Mouse (Mus musculus) macrophage (primary cell): ENCODE results near the gene Naa50. TPM values are rescaled to one million over a fixed set of nuclear protein-coding genes. Genes with fewer than 3 reads are reported as not detected.

Experiments
- H3K27ac ChIP-seq: fragments of 350-480 bp; formaldehyde crosslinking; 2 replicates; pipeline ENCODE4 v1.9.0; 2021
- H3K36me3 ChIP-seq: fragments of 350-480 bp; formaldehyde crosslinking; 2 replicates; pipeline ENCODE4 v1.9.0; 2021; ENCODE audit errors: inconsistent target
- H3K4me3 ChIP-seq: fragments of 350-480 bp; formaldehyde crosslinking; 2 replicates; pipeline ENCODE4 v1.9.0; 2021; ENCODE audit errors: inconsistent target
- H3K79me2 ChIP-seq: fragments of 350-480 bp; formaldehyde crosslinking; 2 replicates; pipeline ENCODE4 v1.9.0; 2021; ENCODE audit errors: inconsistent target
- WGBS: methylation state at CpG from one replicate; pipeline ENCODE4 v1.1.7; 2026; ENCODE audit warnings: inconsistent platforms; ENCODE audit not compliant: missing documents; 5-methylcytosine and 5-hydroxymethylcytosine counted together
- polyA plus RNA-seq: library from polyadenylated mRNA; stranded (reverse); fragments of 250-400 nt; gene quantifications from 3 replicates; pipeline ENCODE4 v1.2.4, GENCODE M21; 2018; ENCODE audit warnings: inconsistent platforms

Naa50 gene
- polyA plus RNA-seq, 1 experiment from 2014 or later = 101 TPM

- 91% methylated on average over 2 of the region's 2 CpGs for WGBS
- Histone ChIP-seq H3K4me3 (no peak overlapping the region), H3K27ac (peak overlapping the region; percentile 96), H3K79me2 (peaks cover 99% of the 10 kb centered on the region), H3K36me3 (no peaks in the 10 kb centered on the region)
Observed at GRCm38 (mm10) chr16:44125436-44125835, 14.2 kb upstream of the Naa50 start.

- 24% methylated on average over 4 of the region's 4 CpGs for WGBS
- Histone ChIP-seq H3K27ac (peak overlapping the region; percentile 96), H3K36me3 (no peaks in the 10 kb centered on the region), H3K79me2 (peaks cover 100% of the 10 kb centered on the region), H3K4me3 (no peak overlapping the region)
Observed at GRCm38 (mm10) chr16:44126437-44126836, 13.2 kb upstream of the Naa50 start.

GRCm38 (mm10) chr16:44132300-44132699 is 7.3 kb upstream of the Naa50 start:
- Histone ChIP-seq H3K79me2 (peaks cover 100% of the 10 kb centered on the region), H3K36me3 (no peaks in the 10 kb centered on the region), H3K27ac (peak overlapping the region; percentile 2; the same call in 1 of the 2 replicates), H3K4me3 (no peak overlapping the region)
- WGBS = 60% methylated on average over 4 of the region's 4 CpGs

- peaks cover 100% of the 10 kb centered on the region for H3K79me2 ChIP-seq
- no peak overlapping the region for H3K4me3 ChIP-seq
- no peak overlapping the region for H3K27ac ChIP-seq
- 74% methylated on average over 3 of the region's 3 CpGs for WGBS
- no peaks in the 10 kb centered on the region for H3K36me3 ChIP-seq
Observed at GRCm38 (mm10) chr16:44133187-44133586, 6.4 kb upstream of the Naa50 start.

DNA sequence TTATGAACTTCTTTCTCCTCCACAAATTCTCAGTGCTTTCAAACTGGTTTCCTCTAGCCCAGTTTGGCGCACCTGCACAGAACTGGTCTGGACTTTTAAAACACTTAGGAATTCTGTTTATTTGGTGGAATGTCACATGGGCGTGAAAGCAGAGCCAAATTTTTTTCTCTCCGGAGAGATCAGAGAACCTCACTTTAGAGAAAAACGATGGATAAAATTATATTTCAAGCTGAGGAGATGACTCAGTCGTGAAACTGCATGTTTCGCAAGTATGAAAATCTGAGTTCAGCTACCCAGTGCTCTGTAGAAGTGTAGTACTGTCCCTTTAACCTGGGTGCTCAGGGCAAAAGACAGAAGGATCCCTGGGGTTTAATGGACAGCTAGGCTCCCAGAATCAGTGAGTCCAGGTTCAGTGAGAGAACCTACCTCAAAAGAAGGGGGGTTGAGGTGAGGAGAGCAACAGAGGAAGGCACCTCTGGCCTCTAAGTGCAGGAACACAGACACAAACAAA is 3.1 kb upstream of the Naa50 start:
- Histone ChIP-seq H3K79me2 (peaks cover 84% of the 10 kb centered on the region), H3K4me3 (peak overlapping the region; percentile 100), H3K36me3 (no peaks in the 10 kb centered on the region), H3K27ac (peak overlapping the region; percentile 97)
- WGBS = 15% methylated on average over 6 of the region's 6 CpGs

DNA sequence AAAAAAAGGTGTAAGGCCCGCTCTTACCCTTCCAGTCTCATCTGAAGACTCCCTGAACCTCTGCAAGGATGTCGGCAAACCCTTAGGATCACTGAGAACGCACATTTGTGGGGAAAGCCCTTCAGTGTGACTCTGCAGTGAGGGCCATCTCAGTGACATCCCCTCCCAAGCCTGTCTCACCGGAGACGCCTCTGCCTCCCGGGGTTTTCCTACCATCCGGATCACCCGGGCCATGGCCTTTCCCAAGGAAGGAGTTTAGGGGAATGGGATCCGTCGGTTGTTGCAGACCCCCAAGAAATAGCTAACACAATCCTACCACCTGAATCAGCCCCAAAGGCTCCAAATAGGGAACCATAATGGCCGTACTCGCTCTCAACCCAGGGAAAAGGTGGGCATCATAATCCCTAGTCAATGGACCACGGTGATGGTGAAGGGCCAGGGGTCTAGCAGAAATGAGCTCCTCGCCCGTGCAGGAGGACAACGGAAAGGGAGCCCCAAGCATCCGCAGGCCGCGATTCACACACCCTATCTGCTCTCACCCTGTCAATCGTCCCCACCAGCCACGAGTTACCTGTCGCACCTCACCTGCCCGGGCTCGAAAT is 1.2 kb upstream of the Naa50 start:
- 1% methylated on average over 24 of the region's 24 CpGs for WGBS
- peak overlapping the region; percentile 100 for H3K4me3 ChIP-seq
- H3K27ac ChIP-seq = peak overlapping the region; percentile 97
- H3K36me3 ChIP-seq = no peaks in the 10 kb centered on the region
- peaks cover 84% of the 10 kb centered on the region for H3K79me2 ChIP-seq

DNA sequence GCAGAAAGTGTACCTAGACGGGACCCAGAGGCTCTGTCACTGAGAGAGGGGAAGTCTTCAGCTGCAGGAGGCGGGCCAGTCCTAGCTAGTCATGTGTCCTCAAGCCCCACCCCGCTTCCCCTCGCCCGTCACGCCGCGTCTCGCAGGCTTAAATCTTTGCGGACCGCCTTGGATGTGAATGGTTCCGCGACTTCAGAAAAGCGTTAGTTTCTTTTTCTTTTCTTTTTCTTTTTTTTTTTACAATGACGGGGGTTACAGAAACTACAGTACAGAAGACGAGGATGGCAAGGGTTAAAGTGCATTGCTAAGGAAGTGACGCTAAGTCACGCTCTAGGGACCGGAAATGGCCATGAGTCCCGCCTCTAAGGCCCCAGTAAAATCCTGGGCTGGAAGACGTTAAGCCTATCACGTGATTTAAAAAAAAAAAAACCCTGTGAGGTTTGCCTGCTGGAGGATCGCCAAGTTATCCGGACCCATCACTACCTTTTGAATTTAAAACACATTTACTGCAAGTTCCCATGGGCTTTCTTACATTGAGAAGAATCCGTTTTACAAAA is 573 bp upstream of the Naa50 start:
- Histone ChIP-seq H3K4me3 (peak overlapping the region; percentile 100), H3K27ac (peak overlapping the region; percentile 97), H3K79me2 (peaks cover 84% of the 10 kb centered on the region), H3K36me3 (no peaks in the 10 kb centered on the region)
- under 1% methylated on average over 24 of the region's 25 CpGs for WGBS

- H3K36me3 ChIP-seq = no peaks in the 10 kb centered on the region
- 2% methylated on average over 35 of the region's 44 CpGs for WGBS
- peak overlapping the region; percentile 72 for H3K27ac ChIP-seq
- H3K4me3 ChIP-seq = peak overlapping the region; percentile 52
- H3K79me2 ChIP-seq = peaks cover 84% of the 10 kb centered on the region
Observed at GRCm38 (mm10) chr16:44140186-44140787, 657 bp downstream of the Naa50 start.

- Histone ChIP-seq H3K36me3 (no peaks in the 10 kb centered on the region), H3K79me2 (peaks cover 84% of the 10 kb centered on the region), H3K4me3 (peak overlapping the region; percentile 52), H3K27ac (peak overlapping the region; percentile 72)
- 53% methylated on average over 6 of the region's 6 CpGs for WGBS
Observed at GRCm38 (mm10) chr16:44141483-44141882, 1.9 kb downstream of the Naa50 start.

- Histone ChIP-seq H3K79me2 (peaks cover 96% of the 10 kb centered on the region), H3K36me3 (no peaks in the 10 kb centered on the region), H3K4me3 (no peak overlapping the region), H3K27ac (no peak overlapping the region)
- WGBS = 100% methylated on average over 1 of the region's 1 CpGs
Observed at GRCm38 (mm10) chr16:44149002-44149767, 9.6 kb downstream of the Naa50 start.

DNA sequence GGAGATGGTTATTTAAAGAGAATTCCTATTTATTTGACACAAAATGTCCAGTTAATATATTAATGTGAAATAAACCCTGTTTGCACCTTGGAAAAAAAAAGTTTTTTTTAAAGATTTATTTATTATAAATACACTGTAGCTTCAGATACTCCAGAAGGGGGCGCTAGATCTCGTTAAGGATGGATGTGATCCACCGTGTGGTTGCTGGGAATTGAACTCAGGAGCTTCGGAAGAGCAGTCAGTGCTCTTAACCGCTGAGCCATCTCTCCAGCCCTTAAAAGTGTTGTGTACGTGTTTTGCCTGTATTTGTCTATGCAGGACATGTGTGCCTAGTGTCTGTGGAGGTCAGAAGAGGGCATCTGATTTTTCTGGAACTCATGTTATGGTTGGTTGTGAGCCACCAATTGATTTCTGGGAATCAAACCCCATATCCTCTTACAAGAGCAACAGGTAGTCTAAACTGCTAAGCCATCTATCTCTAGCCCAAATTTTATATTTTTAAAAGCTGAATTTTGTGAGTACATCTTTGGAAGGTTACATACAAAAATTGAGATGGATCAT is 14.9 kb downstream of the Naa50 start:
- 73% methylated on average over 6 of the region's 6 CpGs for WGBS
- no peak overlapping the region for H3K4me3 ChIP-seq
- H3K36me3 ChIP-seq = peaks cover 19% of the 10 kb centered on the region
- no peak overlapping the region for H3K27ac ChIP-seq
- H3K79me2 ChIP-seq = peaks cover 84% of the 10 kb centered on the region

DNA sequence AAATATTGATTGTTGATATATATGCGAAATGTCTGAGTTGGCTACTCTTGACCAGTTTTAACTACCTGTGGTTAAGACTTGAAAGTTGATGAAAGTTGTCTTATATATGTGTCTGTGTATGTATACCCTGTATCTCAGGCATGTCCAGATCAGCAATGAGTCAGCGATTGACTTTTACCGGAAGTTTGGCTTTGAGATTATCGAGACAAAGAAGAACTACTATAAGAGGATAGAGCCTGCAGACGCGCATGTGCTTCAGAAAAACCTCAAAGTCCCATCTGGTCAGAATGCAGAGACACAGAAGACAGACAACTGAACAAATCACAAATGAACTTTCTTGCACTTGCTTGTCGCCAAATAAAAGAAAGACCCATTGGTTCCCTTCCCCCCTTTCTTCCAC is 19.7 kb downstream of the Naa50 start:
- Histone ChIP-seq H3K27ac (no peak overlapping the region), H3K79me2 (peaks cover 40% of the 10 kb centered on the region), H3K36me3 (peaks cover 27% of the 10 kb centered on the region), H3K4me3 (no peak overlapping the region)
- WGBS = 78% methylated on average over 7 of the region's 7 CpGs

DNA sequence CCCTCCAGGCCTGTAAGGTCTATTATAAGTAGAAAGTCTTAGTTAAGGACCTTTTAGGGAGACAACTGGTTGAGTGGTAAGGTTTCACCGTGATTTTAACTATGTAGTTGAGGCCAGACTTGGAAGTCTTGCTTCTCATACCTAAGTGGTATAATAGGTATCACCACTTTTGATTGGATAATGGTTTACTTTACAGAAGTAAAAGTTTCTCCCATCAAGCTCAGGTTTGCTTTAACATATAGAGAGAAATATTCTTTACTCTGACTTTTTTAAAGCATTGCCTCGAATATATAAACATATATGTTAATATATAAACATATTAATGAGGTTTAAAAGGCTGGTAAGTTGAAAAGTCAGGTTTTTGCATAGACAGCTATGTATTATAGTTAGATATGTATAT is 24.2 kb downstream of the Naa50 start:
- 85% methylated on average over 2 of the region's 2 CpGs for WGBS

DNA sequence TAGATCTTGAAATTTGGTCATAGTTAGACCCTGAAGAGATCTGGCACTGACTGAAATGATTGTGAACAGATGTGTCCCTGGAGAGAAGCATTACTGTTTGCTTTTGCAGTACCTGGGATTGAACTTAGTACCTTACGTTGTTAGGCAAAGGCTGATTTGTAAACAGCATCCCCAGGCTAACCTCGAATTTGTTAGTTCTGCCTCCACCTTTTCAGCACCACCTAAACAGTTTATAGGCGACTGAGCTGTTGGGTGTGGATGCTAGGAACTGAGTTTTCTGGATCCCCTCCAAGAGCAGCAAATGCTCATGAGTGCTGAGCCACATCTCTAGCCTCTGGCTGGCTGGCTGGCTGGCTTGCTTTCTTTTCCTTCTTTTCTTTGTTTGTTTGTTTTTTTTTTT is 25.6 kb downstream of the Naa50 start:
- Histone ChIP-seq H3K27ac (no peak overlapping the region), H3K4me3 (no peak overlapping the region)

More for the DNA sequence above, 24.2 kb downstream of the Naa50 start:
- Histone ChIP-seq H3K4me3 (no peak overlapping the region), H3K27ac (no peak overlapping the region), H3K36me3 (peaks cover 12% of the 10 kb centered on the region), H3K79me2 (no peaks in the 10 kb centered on the region)

More for the DNA sequence above, 25.6 kb downstream of the Naa50 start:
- peaks cover 3% of the 10 kb centered on the region; the same call in 1 of the 2 replicates for H3K36me3 ChIP-seq
- no peaks in the 10 kb centered on the region for H3K79me2 ChIP-seq
- 79% methylated on average over 3 of the region's 3 CpGs for whole genome bisulfite sequencing
